Mouse (Mus musculus): ENCODE results near the gene 1700042G07Rik.

Gene 1700042G07Rik

DNA sequence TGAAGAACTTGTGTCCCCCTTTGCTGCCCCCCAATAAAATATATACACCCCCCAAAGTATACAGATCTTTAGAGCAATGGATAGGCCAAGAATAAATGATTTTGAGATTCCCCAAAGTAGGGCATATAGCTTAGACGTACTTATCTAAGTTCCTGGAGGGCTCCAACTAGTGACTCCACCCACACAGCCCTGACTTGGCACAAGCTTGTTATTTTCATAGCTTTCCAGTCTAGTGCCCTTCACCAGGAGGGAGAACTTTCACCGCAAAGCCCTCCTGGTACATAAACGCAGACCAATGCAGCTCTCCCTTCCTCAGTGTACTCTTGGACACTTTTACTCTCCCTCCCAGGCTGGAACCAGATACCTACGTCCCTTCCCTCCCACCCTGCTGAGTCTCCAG is 11.0 kb upstream of the 1700042G07Rik start:
- no peak for DNase-seq (ENCODE audit: low spot score)

DNA sequence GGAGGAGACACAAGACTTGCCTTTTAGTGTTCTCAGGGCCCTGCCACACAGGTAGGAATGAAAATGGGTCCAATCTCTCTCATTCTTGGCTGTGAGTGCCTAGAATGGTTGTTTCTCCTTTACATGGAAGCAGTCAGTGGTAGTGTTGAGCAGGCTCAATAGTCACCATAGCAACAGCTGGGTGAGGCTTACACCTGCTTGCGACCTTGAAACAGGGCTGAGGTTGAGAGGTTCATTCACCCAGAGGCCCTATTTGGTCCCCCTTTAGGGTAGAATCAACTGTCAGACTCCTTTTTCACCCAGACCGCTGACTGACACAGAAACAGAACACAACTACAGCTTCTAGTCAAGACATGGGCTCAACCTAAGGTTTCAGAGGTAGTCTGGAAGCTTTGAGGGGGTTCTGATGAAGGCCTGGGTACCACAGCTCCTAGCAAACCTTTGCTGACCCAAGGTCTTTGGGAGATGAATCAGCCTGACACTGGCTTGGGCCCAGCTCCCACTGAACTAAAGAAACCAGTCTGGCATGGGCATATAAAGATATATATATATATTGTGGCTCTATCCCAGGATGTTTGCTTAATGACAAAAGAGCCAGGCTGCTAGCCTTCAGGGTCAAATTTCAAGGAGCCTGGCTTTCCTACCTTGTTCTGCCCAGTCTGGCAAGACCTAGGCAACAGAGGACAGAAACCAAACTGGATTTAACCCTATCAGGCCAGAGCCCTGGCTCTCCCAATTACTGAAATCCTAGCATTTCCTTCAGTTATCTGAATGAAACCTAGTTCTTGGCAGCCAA is 8.2 kb upstream of the 1700042G07Rik start:
- no peak for DNase-seq (ENCODE audit: low spot score)

DNA sequence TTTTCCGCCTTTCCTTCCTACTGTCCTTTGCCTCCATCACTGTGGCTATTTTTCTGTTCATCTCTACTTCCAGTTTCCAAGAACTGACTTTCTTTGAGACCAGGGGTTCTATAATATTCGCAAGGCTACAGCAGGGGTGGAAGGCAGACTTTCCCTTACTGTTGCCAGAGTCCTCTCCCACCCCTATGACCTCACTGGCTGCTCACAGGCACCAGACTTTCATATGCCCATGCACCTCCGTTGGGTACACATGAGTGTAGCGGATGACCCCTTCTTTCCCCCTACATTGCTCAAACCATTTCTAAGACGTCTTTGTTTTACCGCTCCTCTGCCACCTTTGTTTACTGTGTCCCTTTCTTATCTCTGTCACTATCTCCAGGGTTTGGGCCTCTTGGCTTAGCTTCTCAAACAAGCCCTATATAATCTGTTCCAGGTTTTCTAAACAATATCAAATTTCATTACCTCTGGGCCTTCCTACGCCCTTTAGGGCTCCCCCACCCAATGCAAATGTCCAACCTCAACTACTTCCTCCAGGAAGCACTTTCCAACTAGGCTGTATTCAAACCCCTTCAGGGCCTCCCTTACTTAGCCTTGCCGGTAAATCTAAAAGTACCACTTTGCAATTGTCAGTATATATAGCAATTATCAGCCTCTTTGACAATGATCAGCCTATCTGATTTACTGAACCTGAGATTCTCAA is 7.3 kb upstream of the 1700042G07Rik start:
- DNase-seq (ENCODE audit: low spot score) = no peak

DNA sequence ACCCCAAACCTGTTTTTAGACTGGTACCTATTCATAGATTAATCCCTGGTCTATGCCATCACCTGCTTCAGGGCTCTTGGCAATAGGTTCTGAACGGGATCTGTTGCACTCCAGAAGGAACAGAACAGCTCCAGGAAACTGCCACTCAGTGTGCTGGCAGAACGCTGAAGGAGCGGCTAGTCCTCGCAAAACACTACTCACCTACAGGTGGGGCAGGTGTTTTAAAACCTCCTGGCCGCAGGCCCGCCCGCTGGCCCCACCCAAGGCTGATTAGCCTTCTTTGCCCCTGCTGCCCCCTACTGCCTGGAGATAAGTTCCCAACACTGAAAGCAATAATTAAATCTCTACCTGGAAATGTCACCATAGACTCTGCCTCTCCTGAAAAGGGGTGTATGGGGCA is 5.8 kb upstream of the 1700042G07Rik start, which contains the start of gene Tspan1:
Gene Tspan1, minus strand, starts transcription at position 198 of the 400 bp plus-strand sequence.
- no peak for DNase-seq (ENCODE audit: low spot score)

DNA sequence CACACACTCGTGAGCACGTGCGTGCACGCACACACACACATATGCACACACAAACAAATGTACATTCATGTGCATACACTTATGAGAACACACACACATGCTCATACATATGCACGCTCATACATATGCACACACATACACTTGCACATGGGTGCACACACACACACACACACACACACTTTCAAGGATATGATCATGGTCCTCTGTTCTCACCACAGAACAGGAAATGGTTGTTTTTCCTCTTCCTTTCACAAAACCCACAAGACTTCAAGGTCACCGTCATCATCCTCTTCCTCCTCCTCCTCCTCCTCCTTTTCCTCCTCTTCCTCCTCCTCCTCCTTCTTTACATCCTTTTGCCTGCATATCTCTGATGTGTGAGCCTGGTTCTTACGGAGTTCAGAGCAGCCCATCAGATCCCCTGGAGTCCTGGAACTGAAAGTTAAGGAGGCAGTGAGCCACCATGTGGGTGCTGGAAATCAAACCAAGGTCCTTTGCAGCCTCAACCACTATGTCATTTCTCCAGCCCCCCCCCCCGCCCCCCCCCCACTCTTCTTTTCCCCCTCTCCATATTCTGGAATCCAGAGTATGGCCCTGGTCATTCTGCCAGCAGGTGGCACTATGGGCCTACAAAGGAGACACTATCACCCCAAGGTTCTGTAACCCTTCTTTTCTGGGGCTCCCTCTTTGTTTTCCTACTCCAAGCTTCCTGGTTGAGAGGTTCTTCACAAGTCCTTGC is 4.4 kb upstream of the 1700042G07Rik start:
- peak; percentile 66 for DNase-seq (ENCODE audit: low spot score)

DNA sequence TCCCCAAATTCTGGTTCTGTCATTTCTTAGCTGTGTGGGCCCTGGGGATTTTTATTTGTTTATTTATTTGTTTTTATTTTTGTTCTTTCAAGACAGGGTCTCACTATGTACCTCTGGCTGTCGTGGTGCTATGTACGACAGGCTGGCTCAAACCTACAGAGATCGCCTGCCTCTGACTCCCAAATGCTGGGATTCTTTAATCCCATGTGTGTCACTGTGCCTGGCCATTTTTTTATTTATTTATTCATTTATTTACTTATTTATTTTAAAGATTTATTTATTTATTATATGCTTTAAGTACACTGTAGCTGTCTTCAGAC is 3.9 kb upstream of the 1700042G07Rik start:
- DNase-seq (ENCODE audit: low spot score) = no peak

DNA sequence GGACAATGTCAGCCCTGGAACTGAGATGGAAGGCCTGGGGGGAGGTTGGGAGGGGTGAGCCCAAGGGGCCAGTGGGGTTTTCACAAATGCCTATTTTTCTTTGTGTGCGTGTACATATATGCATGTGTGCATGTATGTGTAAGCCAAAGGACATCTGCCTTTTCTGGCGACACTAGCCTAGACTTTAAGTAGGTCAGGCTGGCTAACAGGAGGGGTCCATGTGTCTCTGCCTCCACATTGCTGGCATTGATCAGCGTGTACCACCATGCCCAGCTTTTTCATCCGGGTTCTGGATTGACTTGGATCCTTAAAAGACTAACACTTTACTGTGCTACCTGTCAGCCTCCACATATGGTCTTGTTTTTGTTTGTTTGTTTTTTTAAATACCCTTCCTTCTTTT is 580 bp downstream of the 1700042G07Rik start:
- DNase-seq (ENCODE audit: low spot score) = no peak

DNA sequence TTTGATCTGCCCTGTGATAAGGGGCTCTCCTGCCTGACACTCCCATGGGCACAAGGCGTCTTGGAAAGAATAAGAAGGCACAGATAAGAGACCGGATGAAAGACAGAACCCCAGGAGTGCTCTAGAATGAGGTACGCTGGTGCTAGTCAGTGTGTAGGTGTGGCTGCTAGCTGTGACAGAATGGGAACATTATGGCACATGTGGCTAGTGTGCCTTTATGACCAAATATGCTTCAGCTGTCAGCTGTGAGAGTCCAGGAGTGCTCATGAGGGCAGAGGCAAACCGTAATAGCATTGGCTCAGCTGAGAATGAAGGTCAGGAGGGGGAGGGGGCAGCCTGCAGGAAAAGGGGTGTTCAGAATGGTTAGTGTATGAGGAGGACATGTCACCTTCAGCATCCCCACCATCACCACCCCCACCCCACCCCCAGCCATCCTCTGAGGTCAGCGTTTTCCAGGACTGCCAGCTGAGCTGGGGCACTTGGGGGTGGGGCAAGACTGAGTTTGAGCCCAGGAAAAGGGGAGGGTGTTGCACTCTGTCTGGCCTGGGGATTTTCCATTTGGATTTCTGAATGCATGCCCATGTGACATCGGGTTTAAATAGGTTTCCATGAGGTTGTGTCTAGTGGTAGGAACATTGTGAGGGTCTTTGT is 1.4 kb downstream of the 1700042G07Rik start:
- no peak for DNase-seq (ENCODE audit: low spot score)

DNA sequence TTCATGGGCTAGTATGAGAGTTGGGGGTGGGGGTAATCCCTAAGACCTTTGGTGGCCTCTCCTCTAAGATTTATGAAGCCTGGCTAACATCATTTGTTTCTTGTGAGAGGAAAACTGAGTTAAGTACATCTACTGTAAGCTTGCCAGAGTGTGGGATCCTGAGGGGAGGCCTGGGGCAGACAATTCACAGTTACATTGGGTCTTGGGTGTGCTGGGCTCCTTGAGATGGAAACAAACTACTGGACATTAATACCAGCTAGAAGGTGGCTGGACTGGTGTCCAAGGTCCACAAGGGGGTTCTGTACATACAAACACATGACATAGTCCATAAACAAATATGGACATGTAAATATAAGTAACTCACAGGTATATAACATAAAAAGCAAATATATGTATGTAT is 2.0 kb downstream of the 1700042G07Rik start:
- DNase-seq (ENCODE audit: low spot score) = no peak

DNA sequence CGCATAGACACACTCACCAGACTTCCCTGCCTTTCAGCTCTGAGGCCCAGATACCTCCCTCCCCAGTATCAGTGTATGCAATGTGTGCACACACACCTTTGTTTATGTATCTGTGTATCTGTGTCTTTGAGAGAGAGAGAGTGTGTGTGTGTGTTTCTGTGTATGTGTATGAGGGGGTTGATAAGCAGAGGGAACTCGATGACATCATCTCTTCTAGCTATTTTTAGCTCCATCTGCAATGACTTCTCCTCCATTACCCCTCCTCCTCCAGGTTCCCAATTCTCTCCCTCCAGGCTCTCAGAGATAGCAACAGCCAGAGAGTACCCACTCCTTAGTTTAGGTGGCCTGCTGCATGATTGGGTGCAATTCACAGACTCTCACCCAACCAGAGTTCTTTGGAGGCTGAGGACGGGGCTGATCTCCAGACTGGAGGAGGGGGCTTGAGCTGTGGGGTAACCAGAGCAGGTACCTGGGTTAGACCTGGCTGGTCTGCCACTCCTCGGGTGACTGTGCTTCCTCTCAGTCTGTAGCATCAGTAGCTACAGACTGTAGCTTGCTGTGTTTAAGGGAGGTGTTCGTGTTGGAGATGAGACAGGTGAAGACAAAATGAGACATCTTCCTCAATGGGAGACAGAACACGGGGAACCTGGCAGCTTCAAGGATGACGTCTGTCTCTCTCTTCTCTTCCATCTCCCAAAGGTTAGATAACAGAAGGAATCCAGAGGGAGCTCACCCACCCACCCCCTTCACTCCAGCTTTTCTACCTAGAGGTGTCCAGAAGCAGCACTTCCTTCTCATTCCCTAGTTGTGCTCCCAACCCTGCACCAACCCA is 2.8 kb downstream of the 1700042G07Rik start:
- DNase-seq (ENCODE audit: low spot score) = no peak

DNA sequence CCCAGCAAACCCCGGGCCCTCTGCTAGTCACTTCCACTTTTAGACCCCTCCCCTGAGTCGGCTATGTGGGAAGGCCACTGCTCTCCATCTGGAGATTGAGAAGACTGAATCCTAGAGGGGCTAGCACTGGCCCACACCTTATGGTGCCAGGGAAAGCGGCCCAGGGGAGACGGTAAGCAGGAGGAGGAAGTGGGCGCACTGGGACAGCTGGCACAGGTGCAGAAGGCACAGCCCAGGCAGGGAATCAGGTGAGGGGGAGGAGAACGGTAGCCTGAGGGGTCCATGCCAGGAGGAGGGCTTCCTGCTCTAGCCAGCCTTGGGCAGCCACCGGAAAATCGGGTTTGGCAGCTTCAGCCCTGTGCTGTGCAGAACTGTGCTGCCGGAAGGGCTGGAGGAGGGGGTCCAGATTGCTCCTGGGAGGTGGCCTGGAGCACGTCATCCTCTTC is 3.4 kb downstream of the 1700042G07Rik start:
- DNase-seq (ENCODE audit: low spot score) = peak; percentile 65

DNA sequence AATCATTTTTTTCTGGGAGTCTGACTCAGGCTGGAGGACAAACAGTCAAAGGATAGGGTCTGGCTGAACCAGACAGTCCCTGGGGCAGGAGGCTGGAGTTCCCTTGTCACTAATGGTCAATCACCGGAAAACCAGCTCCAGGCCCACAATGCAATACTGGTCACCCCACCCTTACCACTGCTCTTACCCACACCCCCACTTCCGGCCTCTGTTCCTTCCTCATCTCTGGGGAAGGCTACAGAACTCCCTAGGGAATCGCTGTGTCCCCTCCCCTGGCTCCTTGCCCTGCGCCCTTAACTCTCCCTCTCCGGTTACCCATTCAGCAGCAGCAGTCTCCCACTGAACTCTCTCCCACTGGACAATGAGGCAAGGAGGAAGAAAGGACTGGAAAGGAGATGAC is 4.0 kb downstream of the 1700042G07Rik start:
- DNase-seq (ENCODE audit: low spot score) = peak; percentile 41

DNA sequence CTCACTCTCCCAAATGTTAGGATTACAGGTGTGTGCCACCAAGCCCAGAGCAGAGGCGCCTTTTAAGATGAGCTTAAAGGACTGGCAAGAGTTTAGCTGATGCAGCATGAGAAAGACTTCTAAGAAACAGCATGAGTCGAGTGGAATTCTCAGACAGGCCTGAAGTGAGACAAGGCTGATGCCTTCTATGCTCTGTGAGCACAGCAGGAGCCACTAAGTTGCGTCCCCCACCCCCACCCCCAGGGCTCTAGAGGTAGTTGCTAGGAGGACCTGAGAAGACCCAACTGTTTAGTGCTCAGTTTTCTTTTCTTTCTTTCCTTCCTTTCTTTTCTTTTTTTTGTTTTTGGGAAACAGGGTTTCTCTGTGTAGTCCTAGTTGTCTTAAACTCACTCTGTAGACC is 8.9 kb downstream of the 1700042G07Rik start:
- DNase-seq (ENCODE audit: low spot score) = no peak

DNA sequence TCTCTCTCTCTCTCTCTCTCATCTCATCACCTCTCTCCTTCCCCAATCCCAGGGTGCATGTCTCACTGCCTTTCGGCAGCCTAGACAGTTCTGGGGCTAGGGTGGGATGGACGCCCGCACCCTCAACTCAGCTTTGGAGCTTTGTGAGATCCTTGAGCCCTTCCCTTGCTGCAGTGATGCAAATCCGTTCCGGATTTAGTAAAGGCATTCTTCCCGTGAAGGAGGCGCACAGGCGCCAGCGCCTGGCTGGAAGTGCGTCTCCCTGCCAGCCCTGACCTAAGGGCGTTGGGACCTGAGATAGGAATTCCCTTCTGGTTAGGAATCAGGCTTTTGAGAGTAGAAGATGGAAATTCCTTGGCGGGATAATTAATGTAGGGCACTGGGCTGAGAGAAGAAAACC is 9.6 kb downstream of the 1700042G07Rik start:
- DNase-seq (ENCODE audit: low spot score) = peak; percentile 60

DNA sequence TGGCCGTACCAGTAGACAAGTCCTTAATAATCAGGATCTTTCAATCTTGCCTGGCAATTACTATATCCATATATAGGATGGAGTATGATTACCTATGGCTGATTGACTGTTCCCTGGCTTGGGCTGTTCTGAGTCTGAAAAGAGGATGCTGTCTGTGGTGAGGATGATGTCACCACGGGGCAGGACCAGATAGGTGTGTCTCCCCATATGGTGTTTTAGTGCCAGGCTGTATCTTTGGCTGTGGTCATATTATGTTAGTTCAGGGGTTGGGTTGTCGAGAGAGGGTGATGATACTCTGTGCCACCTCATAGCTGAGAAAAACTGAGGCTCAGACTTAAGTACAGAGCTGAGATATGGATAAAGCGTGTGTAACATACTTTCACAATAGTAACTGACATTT is 11.9 kb downstream of the 1700042G07Rik start:
- DNase-seq (ENCODE audit: low spot score) = no peak

DNA sequence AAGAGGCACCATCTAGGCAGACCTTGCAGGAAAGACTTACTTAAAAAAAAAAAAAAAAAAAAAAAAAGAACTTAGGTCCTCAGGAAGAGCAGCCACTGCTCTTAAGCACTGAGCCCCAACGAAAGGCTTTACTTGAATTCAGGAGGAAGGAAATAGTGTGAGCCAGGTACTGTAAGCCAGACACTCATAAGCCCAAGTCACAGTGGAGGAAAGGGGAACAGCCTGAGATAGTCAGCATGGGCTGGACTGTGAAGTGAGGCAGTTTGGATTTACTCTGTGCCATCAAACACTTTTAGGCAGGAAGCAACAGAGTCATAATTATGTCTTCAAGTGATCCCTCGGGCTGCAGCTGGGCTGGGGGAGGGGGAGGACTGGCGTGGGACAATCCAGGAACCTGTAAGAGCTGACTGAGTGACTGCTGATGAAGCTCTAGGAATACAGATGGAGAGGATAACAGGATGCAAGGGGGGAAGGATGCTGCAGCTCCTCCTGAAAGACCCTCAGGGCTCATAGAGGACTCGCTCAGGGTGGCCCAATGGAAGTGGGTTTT is 19.2 kb downstream of the 1700042G07Rik start:
- DNase-seq (ENCODE audit: low spot score) = no peak

DNA sequence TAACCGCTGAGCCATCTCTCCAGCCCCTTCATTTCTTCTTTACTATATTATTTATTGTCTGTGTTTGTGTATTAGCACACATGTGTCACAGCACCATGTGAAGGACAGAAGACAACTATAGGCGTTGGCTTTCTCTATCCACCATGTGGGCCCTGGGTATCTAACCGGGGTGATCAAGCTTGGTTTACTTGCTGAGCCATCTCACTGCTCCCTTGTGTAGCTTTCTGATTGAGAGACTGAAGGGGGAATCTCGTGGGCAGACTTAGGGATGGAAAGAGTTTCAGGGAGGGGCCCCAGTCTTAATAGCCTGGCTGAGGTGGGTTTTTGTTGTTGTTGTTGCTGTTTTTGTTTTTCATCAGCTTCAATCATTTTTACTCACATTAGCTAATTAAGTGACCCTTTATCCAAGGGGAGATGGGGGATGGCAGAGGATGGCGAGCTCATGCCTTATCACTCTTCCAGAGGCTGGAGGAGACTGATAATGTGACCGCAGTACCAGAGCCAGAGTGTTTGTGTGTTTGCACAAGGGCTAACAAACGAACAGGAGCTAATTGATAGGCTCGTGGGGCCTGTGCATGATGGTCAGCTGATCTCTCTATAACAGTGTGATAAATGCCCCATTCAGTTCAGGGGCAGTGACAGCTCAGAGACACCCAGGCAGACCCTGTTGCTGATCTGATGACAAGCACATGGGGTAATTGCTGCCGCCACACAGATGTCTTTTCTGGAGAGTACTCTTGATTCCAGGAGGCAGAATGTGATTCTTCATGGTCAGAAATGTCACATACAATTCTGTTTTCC is 20.6 kb downstream of the 1700042G07Rik start:
- DNase-seq (ENCODE audit: low spot score) = no peak

DNA sequence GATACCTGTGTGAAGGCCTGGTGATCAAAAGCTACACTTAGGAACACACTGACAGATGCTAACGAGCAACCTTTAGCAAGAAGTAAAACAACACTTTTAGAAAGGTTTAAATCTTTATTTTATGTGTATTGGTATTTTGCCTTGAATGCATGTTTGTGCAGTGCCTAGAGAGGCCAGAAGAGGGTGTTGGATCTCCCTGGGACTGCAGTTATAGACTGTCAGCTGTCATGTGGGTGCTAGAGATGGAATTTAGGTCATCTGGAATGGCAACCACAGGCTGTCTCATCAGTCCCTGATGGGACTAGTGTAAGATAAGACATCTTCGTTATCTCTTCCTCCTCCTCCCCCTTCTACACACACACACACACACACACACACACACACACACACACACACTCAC is 25.2 kb downstream of the 1700042G07Rik start:
- DNase-seq (ENCODE audit: low spot score) = no peak

DNA sequence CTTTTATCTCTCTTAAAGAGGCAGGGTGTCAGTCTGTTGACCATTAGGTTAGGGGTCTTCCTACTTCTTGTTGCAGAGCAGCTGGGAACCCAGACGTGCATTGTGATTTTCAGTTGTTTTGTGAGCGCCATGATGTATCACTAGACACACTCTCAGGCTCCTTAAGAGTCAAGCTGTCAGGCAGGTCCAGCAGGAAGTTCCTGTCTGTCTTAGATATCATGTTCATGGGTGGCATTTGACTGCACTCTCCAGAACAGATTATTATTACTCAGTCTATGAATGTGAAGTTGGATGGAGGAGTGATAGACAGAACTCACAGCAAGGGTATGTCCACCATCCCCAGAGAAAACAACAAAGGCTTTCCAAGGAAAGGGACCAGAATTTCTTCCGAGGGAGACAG is 31.2 kb downstream of the 1700042G07Rik start:
- no peak for DNase-seq (ENCODE audit: low spot score)

DNA sequence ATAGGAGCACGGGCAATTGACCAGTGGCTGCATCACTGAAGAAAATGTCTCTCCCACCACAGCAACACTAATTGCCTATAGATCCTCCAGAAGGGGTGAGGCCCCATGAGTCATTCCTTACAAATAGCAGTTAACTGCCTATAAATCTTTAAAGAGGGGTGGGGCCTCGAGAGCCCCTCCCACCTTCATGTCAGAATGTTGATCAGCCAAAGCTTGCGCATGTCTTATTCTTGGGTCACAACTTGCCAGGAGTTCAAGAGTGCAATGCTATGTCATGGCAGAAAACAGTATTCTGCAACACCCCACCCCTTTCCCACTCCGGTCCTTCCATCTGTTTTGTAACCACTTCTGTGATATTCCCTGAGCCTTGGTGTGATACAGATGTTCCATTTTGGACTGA is 33.4 kb downstream of the 1700042G07Rik start:
- DNase-seq (ENCODE audit: low spot score) = no peak

Measured in embryo, embryonic 10 days (tissue).